Mouse (Mus musculus) bone marrow macrophage, adult 2 months (primary cell): Measurements from ENCODE around the gene Ampd1.

ENCODE experiments used
- CTCF ChIP-seq: IDR thresholded peaks from 2 replicates; pipeline ENCODE4 v1.5.1; 2012; ENCODE audit warnings: low read depth, mild to moderate bottlenecking, low read length, moderate library complexity
- POLR2A ChIP-seq: IDR thresholded peaks from 2 replicates; pipeline ENCODE4 v1.6.1; 2012; ENCODE audit warnings: mild to moderate bottlenecking, low read depth, low read length, borderline replicate concordance

- TF ChIP-seq CTCF (no peak), POLR2A (no peak)
Measured at GRCm38 (mm10) chr3:103127721-103128120, 53.9 kb downstream of the Ampd1 start.
